Mouse (Mus musculus): ENCODE results near the gene Fars2. TPM values are rescaled to one million over a fixed set of nuclear protein-coding genes. Genes with fewer than 3 reads are reported as not detected.
"Not testable (repeated sequence)": the region's sequence is repeated elsewhere in the genome, so short reads cannot be mapped to it uniquely, and the experiment has no call there.

Gene Fars2
- polyA plus RNA-seq, 1 experiment from 2014 or later = 31.7 TPM

- Histone ChIP-seq H3K4me3 (ENCODE audit: low read depth, low read length) (no peak overlapping the region), H3K9ac (ENCODE audit: low read length) (no peak overlapping the region), H3K27me3 (ENCODE audit: control insufficient read depth, insufficient read depth, low read length) (no peaks in the 10 kb centered on the region), H3K4me1 (replicated peaks; ENCODE audit: control insufficient read depth, insufficient read depth, low read length) (no peaks in the 10 kb centered on the region; the same call in 1 of the 2 replicates), H3K36me3 (ENCODE audit: control insufficient read depth, insufficient read depth, low read length) (no peaks in the 10 kb centered on the region), H3K4me2 (ENCODE audit: low read depth, low read length, severe bottlenecking) (no peak overlapping the region), H3K9me3 (ENCODE audit: control insufficient read depth, low read length) (no peaks in the 10 kb centered on the region), H3K27ac (ENCODE audit: low read depth, low read length) (no peak overlapping the region)
- 90% methylated on average over 5 of the region's 5 CpGs for WGBS
- ATAC-seq (replicated peaks; ENCODE audit: low FRiP score) (no peak), DNase-seq (ENCODE audit: low spot score) (no peak)
Observed at GRCm38 (mm10) chr13:36152728-36153498, 35.7 kb downstream of the Fars2 start.

DNA sequence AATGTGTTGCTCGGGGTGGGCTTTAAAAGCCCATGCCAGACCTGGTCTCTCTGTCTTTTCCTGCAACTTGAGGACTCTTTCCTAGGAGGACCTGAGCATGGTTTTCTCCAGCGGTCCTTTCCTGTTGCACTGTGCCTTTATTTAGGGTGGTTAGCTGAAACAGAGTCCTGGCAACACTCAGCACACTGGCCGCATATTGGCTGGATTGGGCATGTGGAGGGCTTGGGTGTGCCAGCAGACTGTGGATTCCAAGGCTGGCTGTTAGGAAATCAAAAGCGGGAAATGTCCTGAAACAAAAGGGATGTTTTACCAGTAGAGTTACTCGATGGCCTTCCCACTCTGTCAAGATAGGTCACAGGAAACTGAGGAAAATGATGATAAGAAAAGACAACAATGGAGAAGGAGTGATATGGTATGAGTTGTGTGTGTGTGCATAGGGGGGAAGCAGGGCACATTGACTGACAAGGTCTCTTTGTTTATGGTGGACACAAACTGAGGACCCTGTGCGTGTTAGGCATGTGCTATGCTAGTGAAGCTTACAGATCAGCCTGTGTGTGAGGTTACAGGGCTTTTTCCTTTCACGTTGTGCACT is 39.2 kb downstream of the Fars2 start:
- no peak for ATAC-seq (replicated peaks; ENCODE audit: low FRiP score)
- no peak overlapping the region for H3K27ac ChIP-seq (ENCODE audit: low read depth, low read length)
- H3K9me3 ChIP-seq (ENCODE audit: control insufficient read depth, low read length) = no peaks in the 10 kb centered on the region
- H3K4me2 ChIP-seq (ENCODE audit: low read depth, low read length, severe bottlenecking) = no peak overlapping the region
- DNase-seq (ENCODE audit: low spot score) = no peak
- H3K27me3 ChIP-seq (ENCODE audit: control insufficient read depth, insufficient read depth, low read length) = no peaks in the 10 kb centered on the region
- no peak overlapping the region for H3K9ac ChIP-seq (ENCODE audit: low read length)
- H3K4me1 ChIP-seq (replicated peaks; ENCODE audit: control insufficient read depth, insufficient read depth, low read length) = no peaks in the 10 kb centered on the region
- WGBS = 91% methylated on average over 7 of the region's 7 CpGs
- no peak overlapping the region for H3K4me3 ChIP-seq (ENCODE audit: low read depth, low read length)
- H3K36me3 ChIP-seq (ENCODE audit: control insufficient read depth, insufficient read depth, low read length) = no peaks in the 10 kb centered on the region

GRCm38 (mm10) chr13:36163411-36163810 is 46.2 kb downstream of the Fars2 start:
- no peaks in the 10 kb centered on the region for H3K36me3 ChIP-seq (ENCODE audit: control insufficient read depth, insufficient read depth, low read length)
- no peaks in the 10 kb centered on the region for H3K4me1 ChIP-seq (replicated peaks; ENCODE audit: control insufficient read depth, insufficient read depth, low read length)
- H3K9me3 ChIP-seq (ENCODE audit: control insufficient read depth, low read length) = no peaks in the 10 kb centered on the region
- no peaks in the 10 kb centered on the region for H3K27me3 ChIP-seq (ENCODE audit: control insufficient read depth, insufficient read depth, low read length)
- no peak overlapping the region for H3K4me2 ChIP-seq (ENCODE audit: low read depth, low read length, severe bottlenecking)
- WGBS = 90% methylated on average over 5 of the region's 5 CpGs
- no peak overlapping the region for H3K27ac ChIP-seq (ENCODE audit: low read depth, low read length)
- ATAC-seq (replicated peaks; ENCODE audit: low FRiP score) (no peak), DNase-seq (ENCODE audit: low spot score) (no peak)
- H3K9ac ChIP-seq (ENCODE audit: low read length) = no peak overlapping the region
- H3K4me3 ChIP-seq (ENCODE audit: low read depth, low read length) = no peak overlapping the region

DNA sequence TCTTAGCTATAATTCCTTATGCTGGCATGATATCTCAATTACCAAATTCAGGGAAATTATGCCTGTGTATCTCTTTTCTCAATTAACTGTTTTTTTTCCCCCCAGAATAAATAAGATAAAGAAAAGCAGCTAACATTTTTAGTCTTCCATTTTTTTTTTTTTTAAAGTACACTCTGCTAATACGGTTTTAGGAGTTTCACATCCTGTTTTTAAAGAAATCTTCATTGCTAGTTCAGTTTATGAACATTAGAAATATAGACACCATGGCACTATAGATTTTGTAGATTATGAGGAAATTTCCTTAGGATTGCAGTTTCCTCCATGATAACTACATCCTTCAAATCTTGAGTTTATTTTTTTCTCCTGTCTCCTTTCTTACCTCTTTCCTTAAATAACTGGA is 46.7 kb downstream of the Fars2 start:
- no peaks in the 10 kb centered on the region for H3K4me1 ChIP-seq (replicated peaks; ENCODE audit: control insufficient read depth, insufficient read depth, low read length)
- no peak for ATAC-seq (replicated peaks; ENCODE audit: low FRiP score)
- WGBS = 95% methylated on average over 1 of the region's 1 CpGs

GRCm38 (mm10) chr13:36172981-36173380 is 55.8 kb downstream of the Fars2 start:
- not testable (repeated sequence) for H3K4me3 ChIP-seq (ENCODE audit: low read depth, low read length); ATAC-seq (replicated peaks; ENCODE audit: low FRiP score); DNase-seq (ENCODE audit: low spot score); H3K27me3 ChIP-seq (ENCODE audit: control insufficient read depth, insufficient read depth, low read length); H3K27ac ChIP-seq (ENCODE audit: low read depth, low read length); H3K9me3 ChIP-seq (ENCODE audit: control insufficient read depth, low read length); H3K4me2 ChIP-seq (ENCODE audit: low read depth, low read length, severe bottlenecking); H3K9ac ChIP-seq (ENCODE audit: low read length); H3K4me1 ChIP-seq (replicated peaks; ENCODE audit: control insufficient read depth, insufficient read depth, low read length); H3K36me3 ChIP-seq (ENCODE audit: control insufficient read depth, insufficient read depth, low read length)
- 61% methylated on average over 2 of the region's 2 CpGs for WGBS

More for the DNA sequence above, 46.7 kb downstream of the Fars2 start:
- H3K9ac ChIP-seq (ENCODE audit: low read length) = no peak overlapping the region
- no peaks in the 10 kb centered on the region for H3K9me3 ChIP-seq (ENCODE audit: control insufficient read depth, low read length)
- H3K27me3 ChIP-seq (ENCODE audit: control insufficient read depth, insufficient read depth, low read length) = no peaks in the 10 kb centered on the region
- H3K4me2 ChIP-seq (ENCODE audit: low read depth, low read length, severe bottlenecking) = no peak overlapping the region
- no peak overlapping the region for H3K27ac ChIP-seq (ENCODE audit: low read depth, low read length)
- no peak overlapping the region for H3K4me3 ChIP-seq (ENCODE audit: low read depth, low read length)
- DNase-seq (ENCODE audit: low spot score) = no peak
- no peaks in the 10 kb centered on the region for H3K36me3 ChIP-seq (ENCODE audit: control insufficient read depth, insufficient read depth, low read length)

DNA sequence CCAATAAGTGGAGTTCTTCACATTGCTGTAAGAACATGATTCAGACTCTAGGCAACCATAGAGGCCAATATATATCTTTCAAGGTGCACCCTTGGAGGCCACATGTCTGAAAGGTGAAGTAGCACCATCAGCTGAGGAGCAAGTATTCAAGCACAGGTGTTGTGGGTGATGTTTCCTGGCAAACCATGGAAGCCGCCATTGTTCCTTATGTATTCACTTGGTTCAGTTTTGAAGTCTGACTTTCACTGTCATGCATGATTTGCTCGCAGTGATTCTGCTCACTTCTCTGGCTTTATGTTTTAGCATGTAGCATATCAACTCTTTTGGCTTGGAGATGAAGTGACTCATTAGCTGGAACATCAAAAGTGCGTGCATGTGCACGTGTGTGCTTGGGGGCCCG is 56.9 kb downstream of the Fars2 start:
- WGBS = 95% methylated on average over 5 of the region's 5 CpGs
- no peak for ATAC-seq (replicated peaks; ENCODE audit: low FRiP score)
- no peaks in the 10 kb centered on the region for H3K36me3 ChIP-seq (ENCODE audit: control insufficient read depth, insufficient read depth, low read length)
- no peak for DNase-seq (ENCODE audit: low spot score)
- no peak overlapping the region for H3K4me3 ChIP-seq (ENCODE audit: low read depth, low read length)
- no peak overlapping the region for H3K9ac ChIP-seq (ENCODE audit: low read length)
- no peak overlapping the region for H3K27ac ChIP-seq (ENCODE audit: low read depth, low read length)
- no peak overlapping the region for H3K4me2 ChIP-seq (ENCODE audit: low read depth, low read length, severe bottlenecking)
- H3K9me3 ChIP-seq (ENCODE audit: control insufficient read depth, low read length) = no peaks in the 10 kb centered on the region
- no peaks in the 10 kb centered on the region for H3K27me3 ChIP-seq (ENCODE audit: control insufficient read depth, insufficient read depth, low read length)
- H3K4me1 ChIP-seq (replicated peaks; ENCODE audit: control insufficient read depth, insufficient read depth, low read length) = no peaks in the 10 kb centered on the region

DNA sequence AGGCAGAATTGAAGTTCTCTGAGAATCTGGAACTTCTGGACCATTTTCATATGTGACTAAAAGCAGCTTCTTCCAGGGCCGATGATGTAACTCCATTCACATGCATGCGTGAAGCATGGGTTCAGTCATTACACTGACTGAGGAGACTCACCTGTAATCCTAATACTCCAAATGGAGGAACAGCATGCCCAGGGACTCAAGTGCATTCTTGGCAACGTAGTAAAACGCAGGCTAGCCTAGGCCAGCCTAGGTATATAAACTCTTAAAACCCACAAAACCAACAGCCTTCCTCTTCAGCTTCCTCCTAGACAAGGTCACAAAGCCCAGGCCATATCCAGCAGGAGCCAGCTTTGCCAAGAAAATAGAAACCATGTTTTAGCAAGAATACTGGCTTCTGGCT is 57.6 kb downstream of the Fars2 start:
- Histone ChIP-seq H3K9me3 (ENCODE audit: control insufficient read depth, low read length) (no peaks in the 10 kb centered on the region), H3K27ac (ENCODE audit: low read depth, low read length) (no peak overlapping the region), H3K36me3 (ENCODE audit: control insufficient read depth, insufficient read depth, low read length) (no peaks in the 10 kb centered on the region), H3K4me3 (ENCODE audit: low read depth, low read length) (no peak overlapping the region), H3K27me3 (ENCODE audit: control insufficient read depth, insufficient read depth, low read length) (no peaks in the 10 kb centered on the region), H3K9ac (ENCODE audit: low read length) (no peak overlapping the region), H3K4me2 (ENCODE audit: low read depth, low read length, severe bottlenecking) (no peak overlapping the region), H3K4me1 (replicated peaks; ENCODE audit: control insufficient read depth, insufficient read depth, low read length) (no peaks in the 10 kb centered on the region)
- DNase-seq (ENCODE audit: low spot score) (no peak), ATAC-seq (replicated peaks; ENCODE audit: low FRiP score) (no peak)
- WGBS = 97% methylated on average over 4 of the region's 4 CpGs

- H3K9ac ChIP-seq (ENCODE audit: low read length) = no peak overlapping the region
- no peaks in the 10 kb centered on the region for H3K9me3 ChIP-seq (ENCODE audit: control insufficient read depth, low read length)
- no peaks in the 10 kb centered on the region for H3K36me3 ChIP-seq (ENCODE audit: control insufficient read depth, insufficient read depth, low read length)
- no peak overlapping the region for H3K4me2 ChIP-seq (ENCODE audit: low read depth, low read length, severe bottlenecking)
- no peaks in the 10 kb centered on the region for H3K27me3 ChIP-seq (ENCODE audit: control insufficient read depth, insufficient read depth, low read length)
- DNase-seq (ENCODE audit: low spot score) = no peak
- H3K27ac ChIP-seq (ENCODE audit: low read depth, low read length) = no peak overlapping the region
- no peaks in the 10 kb centered on the region for H3K4me1 ChIP-seq (replicated peaks; ENCODE audit: control insufficient read depth, insufficient read depth, low read length)
- WGBS = 54% methylated on average over 2 of the region's 2 CpGs
- no peak overlapping the region for H3K4me3 ChIP-seq (ENCODE audit: low read depth, low read length)
- ATAC-seq (replicated peaks; ENCODE audit: low FRiP score) = no peak
Observed at GRCm38 (mm10) chr13:36181231-36181630, 64.0 kb downstream of the Fars2 start.

GRCm38 (mm10) chr13:36190577-36190976 is 73.4 kb downstream of the Fars2 start:
- no peak for ATAC-seq (replicated peaks; ENCODE audit: low FRiP score)
- no peaks in the 10 kb centered on the region for H3K36me3 ChIP-seq (ENCODE audit: control insufficient read depth, insufficient read depth, low read length)
- 88% methylated on average over 2 of the region's 2 CpGs for WGBS

More at GRCm38 (mm10) chr13:36190577-36190976, 73.4 kb downstream of the Fars2 start:
- DNase-seq (ENCODE audit: low spot score) = no peak
- Histone ChIP-seq H3K4me2 (ENCODE audit: low read depth, low read length, severe bottlenecking) (no peak overlapping the region), H3K27ac (ENCODE audit: low read depth, low read length) (no peak overlapping the region), H3K9ac (ENCODE audit: low read length) (no peak overlapping the region), H3K9me3 (ENCODE audit: control insufficient read depth, low read length) (no peaks in the 10 kb centered on the region), H3K4me1 (replicated peaks; ENCODE audit: control insufficient read depth, insufficient read depth, low read length) (no peaks in the 10 kb centered on the region), H3K4me3 (ENCODE audit: low read depth, low read length) (no peak overlapping the region), H3K27me3 (ENCODE audit: control insufficient read depth, insufficient read depth, low read length) (no peaks in the 10 kb centered on the region)
